31 mouse cellular contexts compared by ENCODE assay signal in genomic region chr8:122088631-122089030, GRCm38 (mm10).
A peak's percentile ranks its signal among the peaks of the same experiment; 100 is the strongest.
DNase-seq lines count a peak whose midpoint lies in the region; ATAC-seq and TF ChIP-seq lines count a peak whose summit lies in the region.
"Had no signal": no experiment of that assay in that cellular context is flagged by ENCODE, and none has a peak within 500 bp of the region (broad histone marks: within the 10 kb centered on the region; RNA-seq: fewer than 3 reads in every experiment).

No protein-coding gene starts in this region.

- peak; percentile 36 for DNase-seq in adrenal gland, postnatal 14 days
- no peak for DNase-seq in adrenal gland, adult (ENCODE audit: inconsistent age in 2 of 2, low spot score in 1 of 2)
- DNase-seq in liver, adult 2 months (ENCODE audit: extremely low read depth, low read depth, low spot score), result peak; percentile 18
- DNase-seq in lung, postnatal 10 days, result peak; percentile 73
- DNase-seq in stomach, postnatal 0 days (ENCODE audit: low spot score), result no peak
- DNase-seq in cerebellum, adult 18-20 months, result no peak
- DNase-seq: adrenal gland, postnatal 25 days; cerebellum, adult 11-12 months; cerebellum, postnatal 14 days; heart, adult 18-20 months; heart, postnatal 10 days; kidney, adult 18-20 months; kidney, postnatal 25 days; liver, postnatal 0 days; right cerebral cortex, postnatal 25 days; spleen, adult 18-20 months; thymus, adult 18-20 months; thymus, postnatal 36 days had no signal

- H3K4me3 ChIP-seq in liver, adult 2 months (ENCODE audit: insufficient read depth, low read depth, low read length), result no peak overlapping the region
- no peak overlapping the region for H3K4me3 ChIP-seq in liver, embryonic 12.5 days
- H3K4me3 ChIP-seq in stomach, postnatal 0 days (ENCODE audit: low read depth, low read length), result no peak overlapping the region
- no peak overlapping the region for H3K4me3 ChIP-seq in forebrain, embryonic 15.5 days
- H3K4me3 ChIP-seq: erythroblast, embryonic 14.5 days; heart, embryonic 13.5 days; hindbrain, embryonic 15.5 days; kidney, embryonic 15.5 days; left cerebral cortex, adult 2 months; limb, embryonic 12.5 days; midbrain, embryonic 10.5 days; midbrain, embryonic 15.5 days; neural tube, embryonic 15.5 days had no signal

- no peak overlapping the region for H3K27ac ChIP-seq in liver, adult 2 months (replicated peaks; ENCODE audit: insufficient read depth, low read depth, low read length)
- H3K27ac ChIP-seq in liver, embryonic 12.5 days, result no peak overlapping the region
- no peak overlapping the region for H3K27ac ChIP-seq in stomach, postnatal 0 days (replicated peaks)
- H3K27ac ChIP-seq in forebrain, embryonic 15.5 days (replicated peaks), result no peak overlapping the region
- H3K27ac ChIP-seq: heart, embryonic 13.5 days; hindbrain, embryonic 15.5 days; kidney, embryonic 15.5 days; left cerebral cortex, adult 2 months; limb, embryonic 12.5 days; midbrain, embryonic 10.5 days; midbrain, embryonic 15.5 days; neural tube, embryonic 15.5 days had no signal

- TF ChIP-seq POLR2A in liver, adult 2 months (IDR thresholded peaks at IDR 0.05; ENCODE audit: extremely low read depth, insufficient read depth, low read length), result no peak

- H3K27me3 ChIP-seq in liver, adult 2 months (ENCODE audit: control insufficient read depth, insufficient read depth, low read length), result no peaks in the 10 kb centered on the region
- peaks cover 14% of the 10 kb centered on the region; the same call in 1 of the 2 replicates for H3K27me3 ChIP-seq in liver, embryonic 12.5 days (replicated peaks)
- no peaks in the 10 kb centered on the region for H3K27me3 ChIP-seq in stomach, postnatal 0 days (ENCODE audit: control insufficient read depth, insufficient read depth, low read length)
- no peaks in the 10 kb centered on the region for H3K27me3 ChIP-seq in forebrain, embryonic 15.5 days
- H3K27me3 ChIP-seq: hindbrain, embryonic 15.5 days; kidney, embryonic 15.5 days; midbrain, embryonic 15.5 days; neural tube, embryonic 15.5 days had no signal

- no peak overlapping the region for H3K9ac ChIP-seq in liver, adult 2 months (ENCODE audit: low read depth, low read length)
- no peak overlapping the region for H3K9ac ChIP-seq in liver, embryonic 12.5 days
- H3K9ac ChIP-seq in stomach, postnatal 0 days (ENCODE audit: low read length), result no peak overlapping the region
- H3K9ac ChIP-seq in forebrain, embryonic 15.5 days (replicated peaks), result no peak overlapping the region
- H3K9ac ChIP-seq: heart, embryonic 13.5 days; hindbrain, embryonic 15.5 days; kidney, embryonic 15.5 days; limb, embryonic 12.5 days; liver, postnatal 0 days; midbrain, embryonic 15.5 days; neural tube, embryonic 15.5 days had no signal

- TF ChIP-seq EP300 in stomach, postnatal 0 days (optimal IDR thresholded peaks at IDR 0.05), result no peak

- 67% methylated on average over 16 of the region's 16 CpGs for WGBS in liver, adult 2 months
- WGBS in liver, embryonic 12.5 days (ENCODE audit: insufficient replicate concordance), result 66% methylated on average over 16 of the region's 16 CpGs
- WGBS in stomach, postnatal 0 days, result 81% methylated on average over 16 of the region's 16 CpGs
- 81% methylated on average over 16 of the region's 16 CpGs for WGBS in forebrain, embryonic 15.5 days

- H3K36me3 ChIP-seq in liver, adult 2 months (ENCODE audit: control insufficient read depth, insufficient read depth, low read length), result no peaks in the 10 kb centered on the region
- no peaks in the 10 kb centered on the region for H3K36me3 ChIP-seq in liver, embryonic 12.5 days
- H3K36me3 ChIP-seq in stomach, postnatal 0 days (ENCODE audit: control insufficient read depth, insufficient read depth, low read length), result no peaks in the 10 kb centered on the region
- no peaks in the 10 kb centered on the region for H3K36me3 ChIP-seq in forebrain, embryonic 15.5 days
- H3K36me3 ChIP-seq: heart, embryonic 13.5 days; hindbrain, embryonic 15.5 days; kidney, embryonic 15.5 days; limb, embryonic 12.5 days; midbrain, embryonic 10.5 days; midbrain, embryonic 15.5 days; neural tube, embryonic 15.5 days had no signal

- no peak for TF ChIP-seq CTCF in liver, adult 2 months (IDR thresholded peaks at IDR 0.05; ENCODE audit: low read depth, low read length)
- peak; percentile 7; the same call in 1 of the 2 replicates for TF ChIP-seq CTCF in stomach, postnatal 0 days (IDR thresholded peaks at IDR 0.05; ENCODE audit: low read depth)

- no peaks in the 10 kb centered on the region for H3K79me2 ChIP-seq in liver, adult 2 months (ENCODE audit: control insufficient read depth, insufficient read depth, low read length)

- no peak overlapping the region for H3K4me2 ChIP-seq in liver, embryonic 12.5 days
- H3K4me2 ChIP-seq in stomach, postnatal 0 days (replicated peaks; ENCODE audit: low read depth), result no peak overlapping the region
- H3K4me2 ChIP-seq in forebrain, embryonic 15.5 days (replicated peaks), result no peak overlapping the region
- H3K4me2 ChIP-seq: heart, embryonic 13.5 days; hindbrain, embryonic 15.5 days; kidney, embryonic 15.5 days; limb, embryonic 12.5 days; liver, embryonic 11.5 days; midbrain, embryonic 15.5 days; neural tube, embryonic 15.5 days had no signal

- ATAC-seq in liver, embryonic 12.5 days, result no peak
- no peak for ATAC-seq in stomach, postnatal 0 days (ENCODE audit: low FRiP score, low TSS enrichment)
- ATAC-seq in forebrain, embryonic 15.5 days (replicated peaks), result no peak
- ATAC-seq: inflammation-experienced regulatory T-cells, adult 6 months; liver, postnatal 0 days; midbrain, embryonic 15.5 days had no signal

- H3K4me1 ChIP-seq in liver, adult 2 months (ENCODE audit: control insufficient read depth, insufficient read depth, low read length), result no peaks in the 10 kb centered on the region
- H3K4me1 ChIP-seq in liver, embryonic 12.5 days, result no peaks in the 10 kb centered on the region
- H3K4me1 ChIP-seq in stomach, postnatal 0 days (replicated peaks; ENCODE audit: control insufficient read depth, insufficient read depth), result no peaks in the 10 kb centered on the region
- H3K4me1 ChIP-seq in forebrain, embryonic 15.5 days, result no peaks in the 10 kb centered on the region
- H3K4me1 ChIP-seq: limb, embryonic 12.5 days had no signal

- H3K9me3 ChIP-seq in liver, embryonic 12.5 days (replicated peaks), result no peaks in the 10 kb centered on the region
- H3K9me3 ChIP-seq in stomach, postnatal 0 days (ENCODE audit: control insufficient read depth, low read length), result no peaks in the 10 kb centered on the region
- H3K9me3 ChIP-seq in forebrain, embryonic 15.5 days, result no peaks in the 10 kb centered on the region
- H3K9me3 ChIP-seq: heart, embryonic 13.5 days; hindbrain, embryonic 15.5 days; kidney, embryonic 15.5 days; limb, embryonic 12.5 days; midbrain, embryonic 10.5 days; midbrain, embryonic 15.5 days; neural tube, embryonic 15.5 days had no signal

Comparison
In these comparisons a context has a peak if more than half of its experiments do, and no peak if none do; other contexts are left out.
1. DNase-seq: peak in adrenal gland, postnatal 14 days (single experiment), liver, adult 2 months (single experiment) and lung, postnatal 10 days (single experiment); none in adrenal gland, adult (0 of 2), stomach, postnatal 0 days (single experiment) and cerebellum, adult 18-20 months (0 of 2).